14 mouse cellular contexts compared by ENCODE assay signal in genomic region chr16:94222646-94223362, GRCm38 (mm10).
DNase-seq lines count a peak whose midpoint lies in the region; ATAC-seq and TF ChIP-seq lines count a peak whose summit lies in the region.
"Had no signal": no experiment of that assay in that cellular context is flagged by ENCODE, and none has a peak within 500 bp of the region (broad histone marks: within the 10 kb centered on the region; RNA-seq: fewer than 3 reads in every experiment).

No protein-coding gene starts in this region.

- H3K27me3 ChIP-seq in spleen, adult 2 months (ENCODE audit: control insufficient read depth, insufficient read depth, low read length), result no peaks in the 10 kb centered on the region
- no peaks in the 10 kb centered on the region for H3K27me3 ChIP-seq in stomach, embryonic 16.5 days (ENCODE audit: control insufficient read depth, insufficient read depth, low read length)
- peaks cover 79% of the 10 kb centered on the region for H3K27me3 ChIP-seq in hindbrain, embryonic 12.5 days

- H3K27ac ChIP-seq in spleen, adult 2 months (ENCODE audit: insufficient read depth, low read length), result peak overlapping the region; percentile 92
- no peak overlapping the region for H3K27ac ChIP-seq in stomach, embryonic 16.5 days (ENCODE audit: low read length)
- H3K27ac ChIP-seq in hindbrain, embryonic 12.5 days, result no peak overlapping the region

- H3K9me3 ChIP-seq in stomach, embryonic 16.5 days (replicated peaks; ENCODE audit: control insufficient read depth, low read length), result no peaks in the 10 kb centered on the region
- no peaks in the 10 kb centered on the region for H3K9me3 ChIP-seq in hindbrain, embryonic 12.5 days (replicated peaks)

- TF ChIP-seq POLR2A in spleen, adult 2 months (IDR thresholded peaks at IDR 0.05; ENCODE audit: low read depth, low read length), result no peak

- 0 out of 2 replicates have a peak overlapping the region, but pooled peaks have one; percentile 7 for H3K9ac ChIP-seq in stomach, embryonic 16.5 days (ENCODE audit: low read length)
- no peak overlapping the region for H3K9ac ChIP-seq in hindbrain, embryonic 12.5 days
- H3K9ac ChIP-seq: forebrain, postnatal 0 days; lung, embryonic 14.5 days had no signal

- peaks cover 13% of the 10 kb centered on the region; the same call in 1 of the 2 replicates for H3K4me1 ChIP-seq in spleen, adult 2 months (ENCODE audit: control insufficient read depth, insufficient read depth, insufficient read length)
- H3K4me1 ChIP-seq in stomach, embryonic 16.5 days (ENCODE audit: control insufficient read depth, insufficient read depth, low read length), result 0 out of 2 replicates have a peak, but pooled peaks cover 4% of the 10 kb centered on the region
- peaks cover 14% of the 10 kb centered on the region for H3K4me1 ChIP-seq in hindbrain, embryonic 12.5 days

- intact Hi-C loops in left cerebral cortex, postnatal 36 days (cut with DNase I), result no loop called here

- H3K4me2 ChIP-seq in stomach, embryonic 16.5 days (ENCODE audit: low read depth, low read length), result peak overlapping the region; percentile 11
- H3K4me2 ChIP-seq in hindbrain, embryonic 12.5 days (replicated peaks), result no peak overlapping the region
- H3K4me2 ChIP-seq: lung, embryonic 14.5 days had no signal

- no peak for TF ChIP-seq CTCF in spleen, adult 2 months (IDR thresholded peaks at IDR 0.05; ENCODE audit: extremely low read depth, insufficient read depth, insufficient read length, insufficient replicate concordance)

- no peak for ATAC-seq in stomach, embryonic 16.5 days (ENCODE audit: insufficient read depth, low FRiP score)
- no peak for ATAC-seq in hindbrain, embryonic 12.5 days (ENCODE audit: low FRiP score)
- ATAC-seq: forebrain, postnatal 0 days had no signal

- WGBS in spleen, adult 2 months, result 27% methylated on average over 11 of the region's 11 CpGs
- WGBS in stomach, embryonic 16.5 days, result 40% methylated on average over 11 of the region's 11 CpGs
- WGBS in hindbrain, embryonic 12.5 days, result 75% methylated on average over 11 of the region's 11 CpGs

- peak; percentile 16 for DNase-seq in kidney, adult 18-20 months
- DNase-seq in kidney, postnatal 25 days, result no peak
- no peak for DNase-seq in spleen, adult 2 months (ENCODE audit: low read depth in 1 of 2, low spot score in 2 of 2)
- DNase-seq in spleen, adult 12 weeks (ENCODE audit: low spot score), result no peak
- peak; percentile 18 for DNase-seq in lung, postnatal 36 days
- no peak for DNase-seq in left cerebral cortex, postnatal 36 days (ENCODE audit: low spot score in 2 of 2)
- DNase-seq: cerebellum, postnatal 36 days; forebrain, postnatal 0 days; heart, postnatal 4 days; lung, embryonic 14.5 days; retina, postnatal 1 day had no signal

- H3K36me3 ChIP-seq in spleen, adult 2 months (ENCODE audit: control insufficient read depth, insufficient read depth, low read length), result no peaks in the 10 kb centered on the region
- no peaks in the 10 kb centered on the region for H3K36me3 ChIP-seq in stomach, embryonic 16.5 days (ENCODE audit: control insufficient read depth, insufficient read depth, low read length)
- no peaks in the 10 kb centered on the region for H3K36me3 ChIP-seq in hindbrain, embryonic 12.5 days

- peak overlapping the region; percentile 57 for H3K4me3 ChIP-seq in spleen, adult 2 months (ENCODE audit: extremely low read depth, insufficient read depth, insufficient read length)
- H3K4me3 ChIP-seq in stomach, embryonic 16.5 days (replicated peaks; ENCODE audit: low read length), result no peak overlapping the region
- H3K4me3 ChIP-seq in hindbrain, embryonic 12.5 days, result no peak overlapping the region
- H3K4me3 ChIP-seq: myocyte had no signal

Comparison
In these comparisons a context has a peak if more than half of its experiments do, and no peak if none do; other contexts are left out.
1. DNase-seq: peak in kidney, adult 18-20 months (single experiment) and lung, postnatal 36 days (single experiment); none in kidney, postnatal 25 days (0 of 2), spleen, adult 2 months (0 of 2), spleen, adult 12 weeks (single experiment) and left cerebral cortex, postnatal 36 days (0 of 2).